Mouse (Mus musculus) forebrain, embryonic 12.5 days (tissue): ENCODE results near the gene Sptlc2. TPM values are rescaled to one million over a fixed set of nuclear protein-coding genes. Genes with fewer than 3 reads are reported as not detected.

Experiments
- ATAC-seq: fragments of 200-750 bp; cut with Nextera tagmentation; 2 replicates; pipeline ENCODE4 v1.8.0; 2017; ENCODE audit warnings: moderate TSS enrichment; ENCODE audit not compliant: low FRiP score
- H3K27ac ChIP-seq: fragments of 300-500 bp; sonication (generic); 2 replicates; pipeline ENCODE4 v1.5.1; 2016; ENCODE audit warnings: mild to moderate bottlenecking
- H3K27me3 ChIP-seq: fragments of 300-500 bp; sonication (generic); 2 replicates; pipeline ENCODE4 v1.6.1; 2016; ENCODE audit warnings: mild to moderate bottlenecking
- H3K36me3 ChIP-seq: fragments of 300-500 bp; sonication (generic); replicated peaks from 2 replicates; pipeline ENCODE4 v1.6.1; 2016; ENCODE audit warnings: mild to moderate bottlenecking
- H3K4me1 ChIP-seq: fragments of 300-500 bp; sonication (generic); 2 replicates; pipeline ENCODE4 v1.6.1; 2016
- H3K4me2 ChIP-seq: fragments of 300-500 bp; sonication (generic); 2 replicates; pipeline ENCODE4 v1.6.1; 2016; ENCODE audit warnings: mild to moderate bottlenecking, moderate library complexity
- H3K4me3 ChIP-seq: fragments of 300-500 bp; sonication (generic); replicated peaks from 2 replicates; pipeline ENCODE4 v1.5.1; 2016; ENCODE audit warnings: mild to moderate bottlenecking
- H3K9ac ChIP-seq: fragments of 300-500 bp; sonication (generic); 2 replicates; pipeline ENCODE4 v1.6.1; 2016; ENCODE audit warnings: mild to moderate bottlenecking
- H3K9me3 ChIP-seq: fragments of 300-500 bp; sonication (generic); 2 replicates; pipeline ENCODE4 v1.6.1; 2016
- WGBS: fragments of 180-500 bp; shearing (Covaris S2); methylation state at CpG from one replicate; pipeline ENCODE4 v1.1.7; 2016; 5-methylcytosine and 5-hydroxymethylcytosine counted together
- polyA plus RNA-seq: library from polyadenylated mRNA; unstranded; fragments of >200 nt; fragmentation: Nextera tagmentation; extraction: Ambion mirVana; gene quantifications from 2 replicates; pipeline ENCODE4 v1.2.1, GENCODE M21; 2016

Sptlc2 gene
- 50.8 and 54.2 TPM in 2 replicates for polyA plus RNA-seq

DNA sequence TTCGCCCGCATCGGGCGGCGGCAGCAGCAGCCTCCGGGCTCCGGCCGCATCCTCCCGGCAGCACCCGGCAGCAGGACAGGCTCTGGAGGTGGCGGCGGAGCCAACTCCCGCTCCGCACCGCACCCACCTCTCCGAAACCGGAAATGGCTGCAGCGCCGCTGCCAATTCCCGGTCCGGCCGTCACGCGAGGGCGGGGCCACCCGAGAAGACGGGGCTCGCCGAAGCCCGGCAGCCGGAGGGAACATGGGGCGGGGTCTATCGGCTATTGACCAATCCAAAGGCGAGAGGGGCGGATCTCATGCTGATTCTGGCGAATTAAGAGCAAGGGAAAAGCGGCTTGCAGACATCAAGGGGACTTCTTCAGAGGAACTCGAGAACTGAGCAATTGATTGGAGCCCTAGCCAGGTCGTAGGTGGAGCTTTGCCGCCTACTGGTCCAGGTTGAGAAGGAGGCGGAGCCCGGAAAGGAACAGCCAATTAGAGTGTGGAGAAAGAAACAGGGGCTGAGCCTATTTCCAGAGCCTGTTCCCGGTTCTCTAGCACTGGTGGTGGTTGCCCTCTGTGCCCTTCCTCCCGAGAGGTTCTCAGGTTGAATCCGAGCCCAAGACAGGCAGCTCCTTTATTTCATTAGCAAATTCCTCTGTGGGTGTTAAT lies at the start of gene Sptlc2:
TSS of gene Sptlc2 (minus strand) at position 234 of the 653 bp plus-strand sequence.
- WGBS: under 1% methylated on average over 45 of the region's 45 CpGs
- H3K36me3 ChIP-seq: no peaks in the 10 kb centered on the region
- no peaks in the 10 kb centered on the region for H3K27me3 ChIP-seq
- ATAC-seq: peak; percentile 99
- peak within 1 kb of the TSS; percentile 97 for H3K4me3 ChIP-seq
- H3K4me1 ChIP-seq: peaks cover 17% of the 10 kb centered on the region
- peak within 1 kb of the TSS; percentile 93 for H3K9ac ChIP-seq
- H3K4me2 ChIP-seq: peak within 1 kb of the TSS; percentile 98
- H3K9me3 ChIP-seq: no peaks in the 10 kb centered on the region
- peak within 1 kb of the TSS; percentile 79 for H3K27ac ChIP-seq

DNA sequence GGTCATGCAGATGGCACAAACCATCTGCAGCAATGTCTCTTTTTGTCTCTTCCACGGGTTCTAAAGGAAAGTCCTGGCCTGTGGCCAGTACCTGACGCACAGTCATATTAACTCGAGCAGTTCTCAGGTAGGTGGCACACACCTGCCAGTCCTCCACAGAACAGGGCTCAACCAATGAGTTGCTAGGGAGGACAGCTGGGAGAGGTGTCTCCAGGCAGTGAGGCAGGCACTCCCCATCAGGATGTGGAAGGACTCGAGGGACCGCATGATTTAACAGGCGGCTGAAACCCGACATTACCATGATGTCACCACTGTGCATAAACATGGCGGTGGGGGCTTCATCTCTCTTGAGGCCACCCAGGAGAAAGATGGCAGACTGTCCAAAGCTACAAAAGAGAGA lies 40.7 kb upstream of the Sptlc2 start:
- H3K4me1 ChIP-seq: peaks cover 6% of the 10 kb centered on the region; the same call in 1 of the 2 replicates
- H3K36me3 ChIP-seq: peaks cover 87% of the 10 kb centered on the region
- no peak overlapping the region for H3K27ac ChIP-seq
- no peaks in the 10 kb centered on the region for H3K27me3 ChIP-seq
- no peaks in the 10 kb centered on the region for H3K9me3 ChIP-seq
- H3K4me2 ChIP-seq: no peak overlapping the region
- WGBS: 88% methylated on average over 8 of the region's 8 CpGs
- H3K9ac ChIP-seq: no peak overlapping the region
- no peak overlapping the region for H3K4me3 ChIP-seq
- no peak for ATAC-seq

DNA sequence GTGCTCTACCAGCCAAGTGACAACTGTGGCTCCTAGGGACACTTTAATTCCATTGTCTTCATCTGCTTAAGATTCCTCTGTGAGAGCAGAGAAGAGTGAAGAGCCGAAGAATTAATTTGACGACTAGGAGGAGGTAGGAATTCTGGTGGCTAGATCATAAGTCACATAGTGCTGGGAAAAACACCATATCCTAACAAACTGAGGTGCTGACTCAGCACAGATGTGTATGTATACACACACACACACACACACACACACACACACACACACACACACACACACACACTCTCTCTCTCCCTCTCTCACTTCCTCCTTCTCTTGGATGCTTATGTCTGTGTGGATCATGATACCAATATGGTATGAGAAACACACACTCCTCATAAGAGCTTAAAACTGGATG lies 40.1 kb upstream of the Sptlc2 start:
- Histone ChIP-seq H3K4me3 (no peak overlapping the region), H3K36me3 (peaks cover 87% of the 10 kb centered on the region), H3K9me3 (no peaks in the 10 kb centered on the region), H3K9ac (no peak overlapping the region), H3K4me1 (peaks cover 6% of the 10 kb centered on the region; the same call in 1 of the 2 replicates), H3K4me2 (no peak overlapping the region), H3K27me3 (no peaks in the 10 kb centered on the region), H3K27ac (no peak overlapping the region)
- no peak for ATAC-seq
- 80% methylated on average over 2 of the region's 2 CpGs for WGBS

DNA sequence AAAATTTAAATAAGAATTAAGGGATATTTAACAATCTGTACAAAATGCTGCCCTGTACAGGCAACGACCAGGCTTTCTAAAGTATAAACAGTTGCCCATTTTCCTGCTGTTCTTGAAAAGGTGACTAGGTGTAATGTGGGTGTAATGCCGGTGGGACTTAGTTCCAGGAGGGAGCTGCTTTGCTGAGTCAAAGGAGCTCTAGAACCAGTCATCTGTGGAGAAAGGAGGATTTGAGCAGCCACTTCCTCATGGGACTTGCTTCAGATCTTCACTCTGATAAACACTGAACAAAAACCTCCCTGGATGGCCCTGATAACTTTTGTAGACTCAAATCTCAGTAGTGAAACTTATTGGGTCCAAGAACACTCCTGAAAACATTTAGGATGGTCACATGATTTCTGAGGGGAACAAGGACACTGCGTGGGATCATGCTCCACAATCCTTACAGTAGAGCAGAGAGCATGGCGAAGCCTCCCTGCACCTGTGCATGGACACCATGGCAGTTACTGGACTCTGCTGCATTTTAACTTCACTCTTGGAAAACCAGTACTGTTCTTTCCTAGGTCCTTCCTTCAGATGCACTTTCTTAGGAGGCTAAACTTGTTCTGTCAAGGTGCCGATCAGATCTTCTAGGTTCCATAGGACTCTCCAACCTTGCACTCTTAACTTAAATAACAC lies 38.3 kb upstream of the Sptlc2 start:
- no peaks in the 10 kb centered on the region for H3K9me3 ChIP-seq
- no peaks in the 10 kb centered on the region for H3K27me3 ChIP-seq
- peaks cover 76% of the 10 kb centered on the region for H3K36me3 ChIP-seq
- ATAC-seq: no peak
- H3K4me2 ChIP-seq: no peak overlapping the region
- H3K27ac ChIP-seq: no peak overlapping the region
- no peak overlapping the region for H3K4me3 ChIP-seq
- WGBS: 97% methylated on average over 5 of the region's 5 CpGs
- no peak overlapping the region for H3K9ac ChIP-seq
- peaks cover 6% of the 10 kb centered on the region; the same call in 1 of the 2 replicates for H3K4me1 ChIP-seq

DNA sequence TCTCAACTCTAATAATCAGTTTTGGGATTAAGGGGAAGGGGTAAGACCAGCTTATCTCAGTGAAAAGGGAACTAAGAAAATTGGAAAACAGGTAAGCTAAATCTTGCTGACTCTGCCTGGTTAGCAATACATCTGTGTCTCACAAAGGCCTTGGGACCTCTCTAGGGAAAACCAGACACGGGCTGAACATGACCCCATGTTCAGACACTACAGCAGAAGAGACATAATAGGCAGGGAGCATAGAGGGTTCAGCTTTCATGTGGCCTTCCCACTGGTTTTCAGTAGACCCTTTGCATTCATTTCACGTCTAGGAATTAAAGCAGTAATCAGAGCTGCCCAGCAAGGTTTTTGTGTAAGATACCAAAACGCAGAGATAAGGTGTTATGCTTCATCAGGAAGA lies 36.4 kb upstream of the Sptlc2 start:
- 35% methylated on average over 3 of the region's 3 CpGs for WGBS
- no peak overlapping the region for H3K27ac ChIP-seq
- ATAC-seq: no peak

DNA sequence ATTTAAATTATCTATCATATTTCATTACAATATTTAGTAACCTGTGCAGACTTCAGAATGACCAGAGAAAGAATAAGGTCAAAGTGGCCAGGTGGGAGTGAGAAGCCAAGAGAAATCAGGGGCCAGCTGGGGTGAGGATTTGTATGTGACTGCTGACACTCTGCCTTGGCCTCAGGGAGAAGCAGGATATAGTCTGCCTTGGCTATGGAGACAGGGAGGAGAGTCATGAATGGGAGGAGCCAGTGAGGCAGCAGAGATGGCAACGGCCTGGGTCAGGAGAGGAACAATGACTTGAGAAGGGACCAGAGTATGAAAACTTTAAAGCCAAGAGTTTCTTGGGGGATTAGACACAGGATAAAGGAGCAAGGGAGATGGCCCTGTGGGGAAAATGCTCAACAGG lies 35.5 kb upstream of the Sptlc2 start:
- 45% methylated on average over 1 of the region's 1 CpGs for WGBS
- Histone ChIP-seq H3K27me3 (no peaks in the 10 kb centered on the region), H3K27ac (no peak overlapping the region), H3K9me3 (no peaks in the 10 kb centered on the region), H3K9ac (no peak overlapping the region), H3K36me3 (peaks cover 48% of the 10 kb centered on the region), H3K4me3 (no peak overlapping the region), H3K4me2 (no peak overlapping the region), H3K4me1 (peaks cover 21% of the 10 kb centered on the region)
- ATAC-seq: no peak

More for the DNA sequence above, 36.4 kb upstream of the Sptlc2 start:
- Histone ChIP-seq H3K36me3 (peaks cover 56% of the 10 kb centered on the region), H3K9ac (no peak overlapping the region), H3K4me2 (no peak overlapping the region), H3K27me3 (no peaks in the 10 kb centered on the region), H3K9me3 (no peaks in the 10 kb centered on the region), H3K4me3 (no peak overlapping the region), H3K4me1 (peaks cover 13% of the 10 kb centered on the region)

DNA sequence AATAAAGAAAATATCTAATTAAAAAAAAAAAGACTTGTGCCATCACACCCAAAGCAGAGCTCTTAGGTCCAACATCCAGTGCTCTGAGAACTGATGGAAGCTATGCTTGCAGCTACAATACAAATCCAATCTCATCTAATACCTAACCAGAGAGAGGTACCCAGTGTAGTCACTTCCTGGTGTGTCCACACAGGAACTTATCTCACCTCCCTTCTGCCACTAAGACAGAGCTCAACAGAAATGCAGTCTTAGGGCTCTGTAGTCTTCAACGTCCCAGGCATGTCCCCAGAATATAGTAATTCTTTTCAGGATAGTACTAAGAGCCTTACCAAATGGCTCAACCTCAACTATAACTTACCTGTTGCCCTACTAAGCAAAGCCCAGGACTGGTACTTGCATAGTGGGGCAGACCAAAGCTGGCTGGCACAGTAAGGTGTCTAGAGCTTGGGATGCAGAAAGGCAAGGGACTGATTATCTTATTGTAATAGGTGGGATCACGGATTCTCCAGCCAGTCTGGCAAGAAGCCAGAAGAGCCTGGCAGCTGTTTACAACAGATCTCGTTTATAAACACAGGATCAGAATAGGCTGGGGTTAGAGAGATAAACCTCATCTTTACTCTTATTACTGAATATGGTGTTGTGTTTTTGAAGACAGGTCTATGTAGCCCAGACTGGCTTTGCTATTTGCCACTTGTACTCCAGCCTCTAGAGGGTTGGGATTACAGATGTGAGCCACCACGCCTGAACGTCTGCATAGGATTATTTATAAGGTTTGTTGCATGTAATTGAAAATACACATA lies 33.8 kb upstream of the Sptlc2 start:
- Histone ChIP-seq H3K4me2 (no peak overlapping the region), H3K27ac (no peak overlapping the region), H3K4me3 (no peak overlapping the region), H3K9ac (no peak overlapping the region), H3K27me3 (no peaks in the 10 kb centered on the region), H3K36me3 (peaks cover 32% of the 10 kb centered on the region), H3K4me1 (peaks cover 22% of the 10 kb centered on the region), H3K9me3 (no peaks in the 10 kb centered on the region)
- ATAC-seq: no peak
- WGBS: 76% methylated on average over 5 of the region's 5 CpGs

DNA sequence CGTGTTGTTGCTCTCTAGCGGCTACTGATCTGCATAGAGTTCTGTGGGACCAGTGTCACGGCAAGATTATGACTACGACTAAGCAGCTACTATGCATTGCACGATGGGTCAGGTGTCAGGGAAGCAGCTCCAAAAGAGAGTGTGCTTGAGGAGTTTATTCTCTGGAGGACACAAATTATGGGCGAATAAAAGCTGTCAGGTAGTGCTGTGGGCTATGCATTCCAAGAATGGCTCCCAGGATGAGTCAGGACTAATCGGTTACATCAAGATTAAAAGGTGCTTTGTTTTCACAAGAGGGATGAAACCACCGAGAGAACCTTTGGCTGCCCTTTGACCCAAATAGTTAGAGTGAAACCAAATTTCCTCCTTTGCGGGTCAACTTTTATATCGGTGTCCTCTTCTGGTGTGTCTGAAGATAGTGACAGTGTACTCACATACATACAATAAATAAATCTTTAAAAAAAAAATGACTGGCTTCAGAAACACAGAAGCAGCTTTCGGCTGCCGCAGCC lies 31.9 kb upstream of the Sptlc2 start:
- 78% methylated on average over 12 of the region's 12 CpGs for WGBS
- Histone ChIP-seq H3K4me1 (peaks cover 22% of the 10 kb centered on the region), H3K9ac (no peak overlapping the region), H3K4me2 (no peak overlapping the region), H3K27ac (peak overlapping the region; percentile 79), H3K9me3 (no peaks in the 10 kb centered on the region), H3K4me3 (no peak overlapping the region), H3K27me3 (no peaks in the 10 kb centered on the region), H3K36me3 (peaks cover 16% of the 10 kb centered on the region)
- no peak for ATAC-seq

DNA sequence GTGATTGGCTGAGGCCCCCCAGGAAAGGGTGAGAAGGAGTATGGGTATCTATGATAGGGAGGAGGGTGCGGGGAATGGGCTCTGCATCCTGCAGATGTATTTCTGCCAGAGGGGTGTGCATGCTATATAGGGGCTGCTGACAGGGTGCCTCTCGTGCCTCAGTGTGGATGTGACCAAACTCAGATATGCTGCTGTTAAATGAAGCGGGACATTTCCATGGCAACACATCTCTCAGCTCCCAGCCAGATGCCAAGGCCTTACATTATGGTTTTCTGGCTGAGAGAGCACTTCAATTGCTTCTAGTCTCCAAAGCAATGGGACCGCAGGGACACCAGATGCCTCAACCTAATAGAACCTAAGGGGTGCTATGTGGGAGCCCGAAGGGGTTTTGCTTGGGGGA lies 30.8 kb upstream of the Sptlc2 start:
- no peak overlapping the region for H3K4me3 ChIP-seq
- 33% methylated on average over 5 of the region's 5 CpGs for WGBS
- H3K36me3 ChIP-seq: peaks cover 13% of the 10 kb centered on the region
- H3K27ac ChIP-seq: peak overlapping the region; percentile 79
- H3K4me2 ChIP-seq: no peak overlapping the region; the same call in 1 of the 2 replicates
- H3K4me1 ChIP-seq: peaks cover 16% of the 10 kb centered on the region
- peak; percentile 90 for ATAC-seq
- H3K9ac ChIP-seq: no peak overlapping the region
- no peaks in the 10 kb centered on the region for H3K27me3 ChIP-seq
- no peaks in the 10 kb centered on the region for H3K9me3 ChIP-seq

DNA sequence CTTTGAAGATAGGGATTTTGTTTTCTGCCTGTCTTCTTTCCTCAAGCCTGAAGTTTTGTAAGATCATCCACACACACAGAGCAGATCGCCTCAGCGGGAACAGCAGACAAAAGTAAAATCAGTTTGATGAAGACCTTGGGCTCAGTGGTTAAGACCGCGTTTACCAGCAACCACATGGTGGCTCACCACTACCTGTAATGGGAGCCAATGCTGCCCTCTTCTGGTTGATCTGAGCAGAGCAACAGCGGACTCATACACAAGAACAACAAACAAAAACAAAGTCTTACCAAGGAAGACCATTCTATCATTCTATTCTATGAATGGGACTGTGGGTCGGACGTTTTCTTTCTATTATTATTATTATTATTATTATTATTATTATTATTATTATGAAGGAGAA lies 28.5 kb upstream of the Sptlc2 start:
- Histone ChIP-seq H3K27me3 (no peaks in the 10 kb centered on the region), H3K4me1 (peaks cover 16% of the 10 kb centered on the region), H3K9me3 (no peaks in the 10 kb centered on the region), H3K36me3 (no peaks in the 10 kb centered on the region), H3K9ac (no peak overlapping the region), H3K27ac (no peak overlapping the region), H3K4me3 (no peak overlapping the region), H3K4me2 (no peak overlapping the region)
- no peak for ATAC-seq
- 39% methylated on average over 7 of the region's 7 CpGs for WGBS

DNA sequence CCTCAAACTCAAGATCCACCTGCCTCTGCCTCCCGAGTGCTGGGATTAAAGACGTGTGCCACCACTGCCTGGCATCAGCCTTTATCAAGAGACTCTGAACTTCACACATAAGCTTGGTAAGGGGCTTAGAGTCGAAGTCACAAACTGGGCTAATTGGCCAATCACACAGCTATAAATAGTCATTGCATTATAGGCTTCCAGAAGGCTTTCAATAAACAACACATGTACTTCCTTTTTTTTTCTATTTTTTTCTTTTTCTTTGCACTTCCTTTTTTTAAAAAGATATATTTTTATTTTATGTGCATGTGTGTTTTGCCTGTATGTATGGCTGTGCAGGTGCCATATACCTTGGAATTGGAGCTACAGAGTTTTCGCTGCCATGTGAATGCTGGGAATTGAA lies 27.2 kb upstream of the Sptlc2 start:
- peaks cover 16% of the 10 kb centered on the region for H3K4me1 ChIP-seq
- H3K4me2 ChIP-seq: no peak overlapping the region
- H3K27me3 ChIP-seq: no peaks in the 10 kb centered on the region
- no peak overlapping the region for H3K27ac ChIP-seq
- no peak for ATAC-seq
- H3K4me3 ChIP-seq: no peak overlapping the region
- WGBS: 81% methylated on average over 4 of the region's 4 CpGs
- no peaks in the 10 kb centered on the region for H3K36me3 ChIP-seq
- H3K9ac ChIP-seq: no peak overlapping the region
- H3K9me3 ChIP-seq: no peaks in the 10 kb centered on the region

DNA sequence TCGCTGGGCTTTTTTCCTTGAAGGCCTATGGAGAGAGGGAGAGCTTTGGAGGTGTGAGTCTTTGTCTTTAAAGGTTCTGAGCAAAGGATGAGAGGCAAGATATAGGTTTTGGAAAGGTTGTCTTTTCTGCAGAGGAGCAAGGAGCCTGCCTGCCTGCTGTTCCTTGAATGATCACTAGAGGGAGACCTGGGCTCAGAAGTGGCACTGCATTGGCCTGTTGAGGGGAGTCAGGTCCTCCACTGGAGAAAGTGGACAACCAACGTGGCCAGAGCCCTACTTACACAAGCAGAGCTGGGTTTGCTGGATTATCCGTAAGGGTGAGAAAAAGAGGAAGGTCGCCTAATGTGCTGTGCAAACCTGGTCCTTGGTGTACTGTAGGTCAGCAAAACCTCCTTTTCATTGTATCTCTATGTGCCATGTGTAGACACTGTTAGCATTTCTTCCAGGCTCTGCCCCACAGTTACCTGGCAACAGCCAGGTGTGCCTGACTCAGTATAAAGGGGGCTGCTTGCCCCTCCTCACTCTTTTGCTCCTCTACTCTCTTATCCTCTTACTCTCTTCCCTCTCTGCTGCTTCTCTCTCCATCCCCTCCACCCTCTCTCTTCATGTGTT lies 25.1 kb upstream of the Sptlc2 start:
- peak; percentile 67 for ATAC-seq
- Histone ChIP-seq H3K27me3 (no peaks in the 10 kb centered on the region), H3K4me1 (no peaks in the 10 kb centered on the region), H3K9me3 (no peaks in the 10 kb centered on the region), H3K36me3 (no peaks in the 10 kb centered on the region), H3K9ac (no peak overlapping the region), H3K4me2 (no peak overlapping the region), H3K27ac (no peak overlapping the region), H3K4me3 (no peak overlapping the region)
- WGBS: 21% methylated on average over 4 of the region's 4 CpGs
